Mouse (Mus musculus) liver, embryonic 14.5 days (tissue): ENCODE measurements at regions not wholly inside any gene's neighbourhood (a gene's known extent, or its start where the extent isn't known, plus 50 kb on each side); places are given as distances from the start of the nearest gene placed in this dataset.

Source experiments
- ATAC-seq: fragments of 200-750 bp; cut with Nextera tagmentation; 2 replicates; pipeline ENCODE4 v1.8.0; 2017; ENCODE audit warnings: moderate number of reproducible peaks, mild to moderate bottlenecking, moderate library complexity; ENCODE audit not compliant: insufficient read depth
- DNase-seq, 3 experiments: peaks; one replicate each; pipeline ENCODE4 v3.0.0-alpha.2; 2012 to 2013; ENCODE audit warnings: low read depth in 3 of 3, low spot score in 3 of 3
- H3K27ac ChIP-seq: fragments of 300-500 bp; sonication (generic); 2 replicates; pipeline ENCODE4 v1.5.1; 2014; ENCODE audit warnings: moderate library complexity, mild to moderate bottlenecking, control low read depth, inconsistent platforms
- H3K27me3 ChIP-seq: fragments of 300-500 bp; sonication (generic); 2 replicates; pipeline ENCODE4 v1.6.1; 2014; ENCODE audit warnings: mild to moderate bottlenecking, low read length, moderate library complexity; ENCODE audit not compliant: control insufficient read depth, insufficient read depth
- H3K36me3 ChIP-seq: fragments of 300-500 bp; sonication (generic); replicated peaks from 2 replicates; pipeline ENCODE4 v1.6.1; 2014; ENCODE audit warnings: low read depth; ENCODE audit not compliant: control insufficient read depth, insufficient read depth
- H3K4me1 ChIP-seq, 2 experiments: fragments of 200-500 bp in 1 of 2; fragments of 300-500 bp in 1 of 2; sonication (generic) in 1 of 2; replicated peaks; 2 replicates each; pipeline ENCODE4 v1.6.1; 2012 to 2014; ENCODE audit warnings: antibody characterized with exemption in 1 of 2, inconsistent platforms in 1 of 2, low read length in 1 of 2; ENCODE audit not compliant: control insufficient read depth in 2 of 2, insufficient read depth in 2 of 2
- H3K4me2 ChIP-seq: fragments of 300-500 bp; sonication (generic); 2 replicates; pipeline ENCODE4 v1.6.1; 2014; ENCODE audit warnings: low read depth, mild to moderate bottlenecking, control low read depth, moderate library complexity
- H3K4me3 ChIP-seq, 2 experiments: fragments of 200-500 bp in 1 of 2; fragments of 300-500 bp in 1 of 2; sonication (generic) in 1 of 2; 2 replicates each; pipeline ENCODE4 v1.5.1; 2012 to 2014; ENCODE audit warnings: low read depth in 2 of 2, low read length in 2 of 2, mild to moderate bottlenecking in 2 of 2, control low read depth in 1 of 2, inconsistent platforms in 1 of 2, moderate library complexity in 1 of 2; ENCODE audit not compliant: insufficient read depth in 1 of 2
- H3K9ac ChIP-seq: fragments of 300-500 bp; sonication (generic); replicated peaks from 2 replicates; pipeline ENCODE4 v1.6.1; 2014; ENCODE audit warnings: mild to moderate bottlenecking, control low read depth, moderate library complexity
- H3K9me3 ChIP-seq: fragments of 300-500 bp; sonication (generic); 2 replicates; pipeline ENCODE4 v1.6.1; 2016; ENCODE audit warnings: low read length, mixed read lengths; ENCODE audit not compliant: control insufficient read depth
- CTCF ChIP-seq: IDR thresholded peaks from 2 replicates; pipeline ENCODE4 v1.5.1; 2016; ENCODE audit warnings: antibody characterized with exemption, low read depth, control low read depth
- EP300 ChIP-seq: IDR thresholded peaks from 2 replicates; pipeline ENCODE4 v1.6.1; 2016; ENCODE audit warnings: antibody characterized with exemption, low read depth
- WGBS: fragments of 180-500 bp; shearing (Covaris S2); extraction: QIAGEN DNeasy Blood & Tissue Kit; methylation state at CpG from one replicate; pipeline ENCODE4 v1.1.7; 2014; ENCODE audit not compliant: insufficient replicate concordance; 5-methylcytosine and 5-hydroxymethylcytosine counted together

- no peak for ATAC-seq
- DNase-seq: no peak
Measured at GRCm38 (mm10) chr8:26352541-26353010, 233.2 kb downstream of the Gm45692 start.

GRCm38 (mm10) chr8:26353476-26353875 is 234.1 kb downstream of the Gm45692 start:
- no peak overlapping the region for H3K9ac ChIP-seq
- ATAC-seq: no peak
- H3K27ac ChIP-seq: no peak overlapping the region
- no peaks in the 10 kb centered on the region for H3K36me3 ChIP-seq
- H3K9me3 ChIP-seq: no peaks in the 10 kb centered on the region
- H3K4me2 ChIP-seq: no peak overlapping the region
- WGBS: 37% methylated on average over 3 of the region's 3 CpGs
- no peaks in the 10 kb centered on the region for H3K27me3 ChIP-seq
- H3K4me1 ChIP-seq: peaks cover 0 to 2% of the 10 kb centered on the region in 2 experiments; a peak in 1 of 4 replicates
- TF ChIP-seq EP300: no peak
- no peak for TF ChIP-seq CTCF
- H3K4me3 ChIP-seq: no peak overlapping the region
- DNase-seq: no peak

More at GRCm38 (mm10) chr8:26352541-26353010, 233.2 kb downstream of the Gm45692 start:
- Histone ChIP-seq H3K4me2 (no peak overlapping the region), H3K36me3 (no peaks in the 10 kb centered on the region), H3K27me3 (no peaks in the 10 kb centered on the region), H3K4me1 (peaks cover 0 to 2% of the 10 kb centered on the region in 2 experiments; a peak in 1 of 4 replicates), H3K9me3 (no peaks in the 10 kb centered on the region), H3K4me3 (no peak overlapping the region), H3K27ac (no peak overlapping the region), H3K9ac (no peak overlapping the region)
- TF ChIP-seq EP300 (no peak), CTCF (no peak)
- 55% methylated on average over 9 of the region's 9 CpGs for WGBS

- Histone ChIP-seq H3K9me3 (no peaks in the 10 kb centered on the region), H3K9ac (no peak overlapping the region), H3K27ac (no peak overlapping the region), H3K27me3 (no peaks in the 10 kb centered on the region), H3K4me3 (no peak overlapping the region), H3K36me3 (no peaks in the 10 kb centered on the region), H3K4me2 (no peak overlapping the region), H3K4me1 (peaks cover 0 to 2% of the 10 kb centered on the region in 2 experiments; a peak in 1 of 4 replicates)
- 49% methylated on average over 4 of the region's 4 CpGs for WGBS
- TF ChIP-seq EP300 (no peak), CTCF (no peak)
- DNase-seq (no peak), ATAC-seq (no peak)
Measured at GRCm38 (mm10) chr8:26354516-26354915, 235.2 kb downstream of the Gm45692 start.

GRCm38 (mm10) chr8:26356801-26357200 is 237.5 kb downstream of the Gm45692 start:
- Histone ChIP-seq H3K27ac (no peak overlapping the region), H3K4me3 (no peak overlapping the region), H3K9ac (no peak overlapping the region), H3K27me3 (no peaks in the 10 kb centered on the region), H3K36me3 (no peaks in the 10 kb centered on the region), H3K4me1 (no peaks in the 10 kb centered on the region), H3K4me2 (no peak overlapping the region), H3K9me3 (no peaks in the 10 kb centered on the region)
- TF ChIP-seq EP300 (no peak), CTCF (no peak)
- 57% methylated on average over 8 of the region's 8 CpGs for WGBS
- DNase-seq (no peak), ATAC-seq (no peak)

GRCm38 (mm10) chr8:26358711-26359136 is 239.4 kb downstream of the Gm45692 start:
- H3K36me3 ChIP-seq: no peaks in the 10 kb centered on the region
- no peak overlapping the region for H3K4me3 ChIP-seq
- H3K27ac ChIP-seq: no peak overlapping the region
- no peak overlapping the region for H3K9ac ChIP-seq
- no peak for DNase-seq
- no peak for ATAC-seq
- no peaks in the 10 kb centered on the region for H3K27me3 ChIP-seq
- WGBS: 61% methylated on average over 13 of the region's 13 CpGs
- no peaks in the 10 kb centered on the region for H3K9me3 ChIP-seq
- TF ChIP-seq EP300: no peak
- no peaks in the 10 kb centered on the region for H3K4me1 ChIP-seq
- no peak overlapping the region for H3K4me2 ChIP-seq
